Mouse (Mus musculus) neural tube, embryonic 11.5 days (tissue): ENCODE data around the gene Btnl2. TPM values are rescaled to one million over a fixed set of nuclear protein-coding genes. Genes with fewer than 3 reads are reported as not detected.

Experiments used
- ATAC-seq: fragments of 200-750 bp; cut with Nextera tagmentation; 2 replicates; pipeline ENCODE4 v1.8.0; 2017; ENCODE audit warnings: moderate number of reproducible peaks, mild to moderate bottlenecking, moderate TSS enrichment, moderate library complexity; ENCODE audit not compliant: insufficient read depth, low FRiP score, low TSS enrichment
- DNase-seq: peaks from one replicate; pipeline ENCODE4 v3.0.0-alpha.2; 2015; ENCODE audit warnings: low spot score
- H3K27ac ChIP-seq: fragments of 300-500 bp; sonication (generic); 2 replicates; pipeline ENCODE4 v1.5.1; 2014; ENCODE audit warnings: low read depth, mild to moderate bottlenecking, low read length
- H3K27me3 ChIP-seq: fragments of 300-500 bp; sonication (generic); 2 replicates; pipeline ENCODE4 v1.6.1; 2014; ENCODE audit warnings: mild to moderate bottlenecking, low read length, mixed read lengths; ENCODE audit not compliant: control insufficient read depth, insufficient read depth
- H3K36me3 ChIP-seq: fragments of 300-500 bp; sonication (generic); 2 replicates; pipeline ENCODE4 v1.6.1; 2014; ENCODE audit warnings: mild to moderate bottlenecking, low read length, moderate library complexity, mixed read lengths; ENCODE audit not compliant: control insufficient read depth, insufficient read depth
- H3K4me1 ChIP-seq: fragments of 300-500 bp; sonication (generic); 2 replicates; pipeline ENCODE4 v1.6.1; 2014; ENCODE audit warnings: low read length, mixed read lengths; ENCODE audit not compliant: control insufficient read depth, insufficient read depth
- H3K4me2 ChIP-seq: fragments of 300-500 bp; sonication (generic); 2 replicates; pipeline ENCODE4 v1.6.1; 2014; ENCODE audit warnings: low read depth, mild to moderate bottlenecking, moderate library complexity
- H3K4me3 ChIP-seq: fragments of 300-500 bp; sonication (generic); 2 replicates; pipeline ENCODE4 v1.5.1; 2014; ENCODE audit warnings: low read depth, low read length
- H3K9ac ChIP-seq: fragments of 300-500 bp; sonication (generic); 2 replicates; pipeline ENCODE4 v1.6.1; 2014; ENCODE audit warnings: mild to moderate bottlenecking, low read length
- H3K9me3 ChIP-seq: fragments of 300-500 bp; sonication (generic); 2 replicates; pipeline ENCODE4 v1.6.1; 2016; ENCODE audit warnings: low read length; ENCODE audit not compliant: control insufficient read depth
- WGBS: fragments of 180-500 bp; shearing (Covaris S2); extraction: QIAGEN DNeasy Blood & Tissue Kit; methylation state at CpG from one replicate; pipeline ENCODE4 v1.1.7; 2014; 5-methylcytosine and 5-hydroxymethylcytosine counted together
- polyA plus RNA-seq: library from polyadenylated mRNA; unstranded; fragments of >200 nt; fragmentation: Nextera tagmentation; extraction: Ambion mirVana; gene quantifications from 2 replicates; pipeline ENCODE4 v1.2.1, GENCODE M21; 2014

Gene Btnl2
- polyA plus RNA-seq, 1 experiment from 2014 or later: not detected

- H3K27me3 ChIP-seq: no peaks in the 10 kb centered on the region
- no peaks in the 10 kb centered on the region for H3K36me3 ChIP-seq
- no peaks in the 10 kb centered on the region; the same call in 1 of the 2 replicates for H3K9me3 ChIP-seq
- WGBS: 75% methylated on average over 11 of the region's 11 CpGs
- H3K4me2 ChIP-seq: no peak overlapping the region
- H3K4me3 ChIP-seq: no peak overlapping the region
- no peak overlapping the region for H3K9ac ChIP-seq
- ATAC-seq (no peak), DNase-seq (no peak)
- H3K27ac ChIP-seq: no peak overlapping the region
- no peaks in the 10 kb centered on the region for H3K4me1 ChIP-seq
Observed at GRCm38 (mm10) chr17:34381876-34382275, 27.3 kb downstream of the Btnl2 start.

DNA sequence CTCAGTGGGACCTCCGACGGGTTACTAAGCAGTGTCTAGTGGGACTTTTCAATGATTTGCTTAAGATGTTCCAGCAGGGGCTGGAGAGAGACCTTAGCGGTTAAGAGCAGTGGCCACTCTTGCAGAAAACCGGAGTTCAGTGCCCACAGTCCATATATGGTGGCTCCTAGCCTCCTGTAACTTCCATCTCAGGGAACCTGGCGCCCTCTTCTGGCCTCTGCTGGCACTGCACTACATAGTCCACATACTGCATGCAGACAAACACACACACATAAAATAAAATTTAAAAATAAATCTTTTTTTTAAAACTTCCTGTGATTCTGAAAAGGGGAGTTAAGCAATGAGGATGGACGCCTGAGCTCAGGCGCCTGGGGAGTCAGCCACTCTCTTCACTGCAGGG is 28.6 kb downstream of the Btnl2 start:
- Histone ChIP-seq H3K9ac (no peak overlapping the region), H3K4me1 (no peaks in the 10 kb centered on the region), H3K4me3 (no peak overlapping the region), H3K27me3 (no peaks in the 10 kb centered on the region), H3K9me3 (no peaks in the 10 kb centered on the region; the same call in 1 of the 2 replicates), H3K4me2 (no peak overlapping the region), H3K27ac (no peak overlapping the region), H3K36me3 (no peaks in the 10 kb centered on the region)
- 69% methylated on average over 7 of the region's 7 CpGs for WGBS
- ATAC-seq (no peak), DNase-seq (no peak)

GRCm38 (mm10) chr17:34384699-34385098 is 30.1 kb downstream of the Btnl2 start:
- WGBS: 80% methylated on average over 3 of the region's 3 CpGs
- no peaks in the 10 kb centered on the region for H3K36me3 ChIP-seq
- H3K4me3 ChIP-seq: no peak overlapping the region
- H3K27ac ChIP-seq: no peak overlapping the region
- no peaks in the 10 kb centered on the region; the same call in 1 of the 2 replicates for H3K9me3 ChIP-seq
- DNase-seq (no peak), ATAC-seq (no peak)
- H3K9ac ChIP-seq: no peak overlapping the region
- H3K4me1 ChIP-seq: no peaks in the 10 kb centered on the region
- H3K4me2 ChIP-seq: no peak overlapping the region
- no peaks in the 10 kb centered on the region for H3K27me3 ChIP-seq

- WGBS: 77% methylated on average over 2 of the region's 2 CpGs
- DNase-seq (no peak), ATAC-seq (no peak)
- Histone ChIP-seq H3K36me3 (no peaks in the 10 kb centered on the region), H3K9me3 (no peaks in the 10 kb centered on the region; the same call in 1 of the 2 replicates), H3K4me1 (no peaks in the 10 kb centered on the region), H3K4me3 (no peak overlapping the region), H3K9ac (no peak overlapping the region), H3K4me2 (no peak overlapping the region), H3K27ac (no peak overlapping the region), H3K27me3 (peaks cover 2% of the 10 kb centered on the region; the same call in 1 of the 2 replicates)
Observed at GRCm38 (mm10) chr17:34386656-34387055, 32.0 kb downstream of the Btnl2 start.

DNA sequence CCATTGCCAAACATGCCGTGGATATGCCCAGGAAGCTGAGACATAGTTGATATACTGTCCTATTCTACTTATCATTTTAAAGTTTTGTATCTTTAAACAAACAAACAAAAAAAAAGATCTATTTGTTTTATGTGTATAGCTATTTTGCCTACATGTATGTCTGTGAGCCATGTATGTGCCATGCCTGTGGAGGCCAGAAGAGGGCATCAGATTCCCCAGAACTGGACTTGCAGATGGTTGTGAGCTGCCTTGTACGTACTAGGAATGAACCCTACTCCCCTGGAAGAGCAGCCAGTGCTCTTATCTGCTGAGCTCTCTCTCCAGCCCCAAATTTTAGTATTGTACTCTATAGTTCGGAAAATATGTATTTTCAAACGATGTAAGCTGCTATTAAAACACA is 33.9 kb downstream of the Btnl2 start:
- ATAC-seq: no peak
- Histone ChIP-seq H3K4me1 (no peaks in the 10 kb centered on the region), H3K27me3 (peaks cover 2% of the 10 kb centered on the region; the same call in 1 of the 2 replicates), H3K27ac (no peak overlapping the region), H3K9me3 (no peaks in the 10 kb centered on the region), H3K4me2 (no peak overlapping the region), H3K9ac (no peak overlapping the region), H3K36me3 (no peaks in the 10 kb centered on the region), H3K4me3 (no peak overlapping the region)
- no peak for DNase-seq
- 40% methylated on average over 4 of the region's 4 CpGs for WGBS

- no peak overlapping the region for H3K9ac ChIP-seq
- peaks cover 2% of the 10 kb centered on the region; the same call in 1 of the 2 replicates for H3K27me3 ChIP-seq
- no peaks in the 10 kb centered on the region for H3K4me1 ChIP-seq
- H3K4me3 ChIP-seq: no peak overlapping the region
- H3K27ac ChIP-seq: no peak overlapping the region
- no peak overlapping the region for H3K4me2 ChIP-seq
- ATAC-seq (no peak), DNase-seq (no peak)
- no peaks in the 10 kb centered on the region for H3K36me3 ChIP-seq
- WGBS: 76% methylated on average over 7 of the region's 7 CpGs
- H3K9me3 ChIP-seq: no peaks in the 10 kb centered on the region
Observed at GRCm38 (mm10) chr17:34391507-34391906, 36.9 kb downstream of the Btnl2 start.

- Histone ChIP-seq H3K36me3 (no peaks in the 10 kb centered on the region), H3K4me2 (peak overlapping the region; percentile 48), H3K27ac (no peak overlapping the region), H3K9ac (peak overlapping the region; percentile 48), H3K9me3 (no peaks in the 10 kb centered on the region), H3K4me3 (peak overlapping the region; percentile 29), H3K4me1 (no peaks in the 10 kb centered on the region), H3K27me3 (peaks cover 2% of the 10 kb centered on the region; the same call in 1 of the 2 replicates)
- peak; percentile 59 for DNase-seq
- no peak for ATAC-seq
- WGBS: 4% methylated on average over 24 of the region's 24 CpGs
Observed at GRCm38 (mm10) chr17:34392321-34392720, 37.7 kb downstream of the Btnl2 start.

DNA sequence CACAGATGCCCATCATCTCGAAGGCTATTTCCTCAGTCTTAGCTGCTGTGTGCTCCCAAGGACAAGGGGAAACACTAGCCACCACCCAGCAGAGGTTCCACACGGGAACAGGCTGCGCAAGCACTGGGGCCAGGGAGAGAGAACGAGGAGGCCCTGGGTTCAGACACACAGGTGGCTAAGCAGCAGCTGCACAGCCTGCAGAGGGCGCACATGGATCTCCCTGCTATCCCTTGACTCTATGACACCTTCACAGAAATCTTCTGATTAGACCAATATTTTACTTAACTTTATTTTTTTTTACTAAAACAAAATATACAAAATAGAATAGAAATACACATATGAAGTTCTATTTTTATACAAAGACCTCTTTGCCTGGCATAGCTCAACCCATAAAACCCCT is 42.7 kb downstream of the Btnl2 start:
- WGBS: 68% methylated on average over 5 of the region's 5 CpGs

GRCm38 (mm10) chr17:34398058-34398710 is 43.6 kb downstream of the Btnl2 start:
- H3K9ac ChIP-seq: no peak overlapping the region
- ATAC-seq: peak; percentile 79

More for the DNA sequence above, 42.7 kb downstream of the Btnl2 start:
- Histone ChIP-seq H3K27ac (no peak overlapping the region), H3K9ac (no peak overlapping the region), H3K4me3 (no peak overlapping the region), H3K4me1 (no peaks in the 10 kb centered on the region), H3K27me3 (no peaks in the 10 kb centered on the region), H3K9me3 (no peaks in the 10 kb centered on the region), H3K36me3 (no peaks in the 10 kb centered on the region), H3K4me2 (no peak overlapping the region)
- DNase-seq: no peak
- no peak for ATAC-seq

More at GRCm38 (mm10) chr17:34398058-34398710, 43.6 kb downstream of the Btnl2 start:
- no peaks in the 10 kb centered on the region for H3K36me3 ChIP-seq
- H3K27me3 ChIP-seq: no peaks in the 10 kb centered on the region
- no peaks in the 10 kb centered on the region for H3K9me3 ChIP-seq
- no peak overlapping the region for H3K27ac ChIP-seq
- 13% methylated on average over 9 of the region's 9 CpGs for WGBS
- DNase-seq: peak; percentile 21
- H3K4me1 ChIP-seq: no peaks in the 10 kb centered on the region
- peak overlapping the region; percentile 60 for H3K4me3 ChIP-seq
- peak overlapping the region; percentile 65 for H3K4me2 ChIP-seq
